Mouse (Mus musculus): Measurements from ENCODE around the gene Sgce. TPM values are rescaled to one million over a fixed set of nuclear protein-coding genes. Genes with fewer than 3 reads are reported as not detected.

Gene Sgce
- total and polyA plus RNA-seq, 3 experiments: 0.33 TPM; not detected in 2

DNA sequence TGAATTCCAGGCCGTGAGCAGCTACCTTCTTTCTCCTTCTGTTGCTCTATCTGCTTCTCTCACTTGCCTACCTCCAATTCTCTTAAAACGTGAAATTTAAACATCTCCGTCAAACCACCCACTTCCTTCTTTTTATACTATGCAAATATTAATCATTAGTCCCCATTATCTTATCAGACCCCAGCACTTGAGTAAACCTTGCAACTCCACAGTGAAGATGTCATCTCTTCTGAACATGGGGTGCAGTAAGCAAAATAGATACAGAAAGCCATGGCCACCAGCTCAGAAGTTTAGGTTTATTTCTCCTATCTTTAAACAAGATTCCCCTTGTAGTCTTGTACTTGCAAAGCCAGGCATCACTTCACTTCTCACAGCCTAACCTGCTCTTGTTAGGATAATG lies 99.7 kb downstream of the Sgce start:
- TF ChIP-seq POLR2AphosphoS5 (IDR thresholded peaks at IDR 0.05; ENCODE audit: insufficient replicate concordance, low read depth, low read length): no peak
- peak; percentile 25; the same call in 1 of the 2 replicates for TF ChIP-seq TAL1 (conservative IDR thresholded peaks at IDR 0.05; ENCODE audit: low read depth, low read length)
- H3K36me3 ChIP-seq (replicated peaks): peaks cover 2% of the 10 kb centered on the region
- H3K4me3 ChIP-seq (ENCODE audit: low read depth, low read length): no peak overlapping the region
- ATAC-seq (ENCODE audit: extremely low read depth, insufficient number of reproducible peaks, low FRiP score, poor library complexity, severe bottlenecking) (peak; percentile 88), DNase-seq (ENCODE audit: low spot score) (peak; percentile 36)
- no peaks in the 10 kb centered on the region for H3K9me3 ChIP-seq (replicated peaks)
- peaks cover 15% of the 10 kb centered on the region for H3K4me1 ChIP-seq (ENCODE audit: insufficient read depth, low read depth, low read length)
- H3K27me3 ChIP-seq (ENCODE audit: insufficient read depth, low read length): no peaks in the 10 kb centered on the region

DNA sequence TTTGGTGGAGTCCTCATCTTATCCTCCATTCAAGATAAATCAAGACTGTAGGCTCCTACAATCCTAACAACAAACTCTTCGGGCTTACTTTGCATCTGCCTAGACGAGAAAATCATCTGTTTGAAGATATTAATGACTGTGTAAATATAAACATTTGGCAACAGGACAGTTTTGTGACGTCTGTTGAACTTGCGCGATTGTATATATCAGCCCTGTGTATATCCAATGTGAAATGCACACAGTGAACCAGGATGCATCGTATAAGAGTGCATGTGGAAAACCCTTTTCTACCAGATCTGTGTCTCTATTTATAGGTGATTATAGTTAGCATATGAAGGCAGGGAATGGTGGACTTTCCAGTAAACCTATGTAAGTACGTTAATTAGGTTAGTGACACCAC lies 104.9 kb downstream of the Sgce start:
- ATAC-seq (ENCODE audit: extremely low read depth, insufficient number of reproducible peaks, low FRiP score, poor library complexity, severe bottlenecking) (no peak), DNase-seq (ENCODE audit: low spot score) (no peak)
- H3K9me3 ChIP-seq (replicated peaks): no peaks in the 10 kb centered on the region
- H3K27me3 ChIP-seq (ENCODE audit: insufficient read depth, low read length): no peaks in the 10 kb centered on the region
- H3K4me1 ChIP-seq (ENCODE audit: insufficient read depth, low read depth, low read length): peaks cover 4% of the 10 kb centered on the region; the same call in 1 of the 2 replicates
- H3K36me3 ChIP-seq (replicated peaks): peaks cover 30% of the 10 kb centered on the region
- TF ChIP-seq GATA1 (IDR thresholded peaks at IDR 0.05; ENCODE audit: borderline replicate concordance, low read length): no peak
- no peak for TF ChIP-seq CTCF (IDR thresholded peaks at IDR 0.05; ENCODE audit: low read depth, low read length)
- TF ChIP-seq GATA2 (IDR thresholded peaks at IDR 0.05; ENCODE audit: borderline replicate concordance, low read depth, low read length): no peak
- TF ChIP-seq POLR2AphosphoS5 (IDR thresholded peaks at IDR 0.05; ENCODE audit: insufficient replicate concordance, low read depth, low read length): no peak
- TF ChIP-seq TAL1 (conservative IDR thresholded peaks at IDR 0.05; ENCODE audit: low read depth, low read length): no peak
- no peak overlapping the region for H3K4me3 ChIP-seq (ENCODE audit: low read depth, low read length)

DNA sequence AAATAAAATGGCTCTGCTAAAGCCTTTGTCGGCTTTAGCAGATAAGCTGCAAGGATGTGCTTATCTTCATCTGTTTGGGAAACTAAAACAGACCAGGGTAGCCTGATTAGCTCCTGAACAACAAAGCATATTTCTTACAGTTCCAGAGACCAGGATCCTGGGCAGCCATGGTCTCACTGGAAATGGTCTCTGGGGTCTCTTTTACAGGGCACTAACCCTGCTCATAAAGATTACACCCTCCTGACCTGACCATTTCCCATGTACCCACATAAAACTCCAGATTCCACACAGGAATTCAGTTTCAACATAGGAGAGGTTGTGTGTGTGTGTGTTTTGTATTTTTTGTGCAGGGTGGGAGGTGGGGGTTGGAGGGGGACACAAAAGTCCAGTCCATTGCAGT lies 112.2 kb downstream of the Sgce start:
- DNase-seq (ENCODE audit: low spot score): no peak
- H3K27me3 ChIP-seq (ENCODE audit: insufficient read depth, low read length): no peaks in the 10 kb centered on the region
- ATAC-seq (ENCODE audit: extremely low read depth, insufficient number of reproducible peaks, low FRiP score, poor library complexity, severe bottlenecking): no peak
- H3K36me3 ChIP-seq (replicated peaks): peaks cover 37% of the 10 kb centered on the region
- H3K9me3 ChIP-seq (replicated peaks): no peaks in the 10 kb centered on the region
- H3K4me3 ChIP-seq (ENCODE audit: low read depth, low read length): no peak overlapping the region
- no peak for TF ChIP-seq TAL1 (conservative IDR thresholded peaks at IDR 0.05; ENCODE audit: low read depth, low read length)
- TF ChIP-seq POLR2AphosphoS5 (IDR thresholded peaks at IDR 0.05; ENCODE audit: insufficient replicate concordance, low read depth, low read length): no peak
- TF ChIP-seq CTCF (IDR thresholded peaks at IDR 0.05; ENCODE audit: low read depth, low read length): no peak
- TF ChIP-seq GATA1 (IDR thresholded peaks at IDR 0.05; ENCODE audit: borderline replicate concordance, low read length): no peak
- TF ChIP-seq GATA2 (IDR thresholded peaks at IDR 0.05; ENCODE audit: borderline replicate concordance, low read depth, low read length): no peak
- peaks cover 3% of the 10 kb centered on the region; the same call in 1 of the 2 replicates for H3K4me1 ChIP-seq (ENCODE audit: insufficient read depth, low read depth, low read length)

DNA sequence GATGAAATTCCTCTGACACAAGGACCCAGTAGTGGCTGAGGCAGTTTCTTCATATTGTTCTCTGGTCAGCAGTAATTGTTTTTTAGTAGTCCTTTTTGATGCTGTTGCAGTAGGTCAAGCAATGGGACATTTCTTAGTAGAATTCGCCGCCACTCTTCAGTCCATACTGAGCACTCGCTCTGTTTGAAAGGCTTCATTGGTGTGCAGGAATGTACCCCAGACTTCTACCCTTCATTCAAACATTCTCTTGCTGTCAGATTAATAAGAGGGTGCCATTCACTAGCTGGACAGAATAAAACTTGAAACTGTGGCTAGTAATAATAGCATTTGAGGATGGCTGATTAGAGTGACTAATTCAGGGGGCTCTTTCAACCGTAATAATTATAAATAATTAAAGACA lies 113.8 kb downstream of the Sgce start:
- DNase-seq (ENCODE audit: low spot score) (no peak), ATAC-seq (ENCODE audit: extremely low read depth, insufficient number of reproducible peaks, low FRiP score, poor library complexity, severe bottlenecking) (no peak)
- no peaks in the 10 kb centered on the region for H3K9me3 ChIP-seq (replicated peaks)
- H3K36me3 ChIP-seq (replicated peaks): peaks cover 41% of the 10 kb centered on the region
- H3K4me1 ChIP-seq (ENCODE audit: insufficient read depth, low read depth, low read length): peaks cover 2% of the 10 kb centered on the region; the same call in 1 of the 2 replicates
- no peaks in the 10 kb centered on the region for H3K27me3 ChIP-seq (ENCODE audit: insufficient read depth, low read length)
- no peak overlapping the region for H3K4me3 ChIP-seq (ENCODE audit: low read depth, low read length)
- TF ChIP-seq POLR2AphosphoS5 (IDR thresholded peaks at IDR 0.05; ENCODE audit: insufficient replicate concordance, low read depth, low read length) (no peak), GATA2 (IDR thresholded peaks at IDR 0.05; ENCODE audit: borderline replicate concordance, low read depth, low read length) (no peak), TAL1 (conservative IDR thresholded peaks at IDR 0.05; ENCODE audit: low read depth, low read length) (no peak), CTCF (IDR thresholded peaks at IDR 0.05; ENCODE audit: low read depth, low read length) (no peak), GATA1 (IDR thresholded peaks at IDR 0.05; ENCODE audit: borderline replicate concordance, low read length) (no peak)

DNA sequence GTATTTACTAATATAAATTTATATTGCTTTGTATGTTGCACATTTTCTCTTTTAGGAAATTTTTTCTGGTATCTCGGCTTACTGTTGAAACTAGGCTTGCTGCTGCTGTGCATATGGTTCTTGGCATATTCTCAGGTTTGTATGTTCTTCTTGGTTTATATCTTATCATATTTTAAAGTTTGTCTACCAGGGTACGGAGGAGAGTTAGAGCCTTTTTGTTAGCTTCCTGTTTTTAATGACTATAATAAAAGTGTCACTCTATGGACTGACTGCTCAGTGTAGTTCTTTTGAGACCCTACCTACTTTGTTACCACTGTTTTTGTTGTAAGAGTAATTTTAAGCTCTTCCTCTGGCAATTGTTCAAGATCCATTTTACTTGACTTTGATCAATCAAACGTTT lies 115.5 kb downstream of the Sgce start:
- Histone ChIP-seq H3K4me3 (ENCODE audit: low read depth, low read length) (no peak overlapping the region), H3K36me3 (replicated peaks) (peaks cover 30% of the 10 kb centered on the region), H3K27me3 (ENCODE audit: insufficient read depth, low read length) (no peaks in the 10 kb centered on the region), H3K4me1 (ENCODE audit: insufficient read depth, low read depth, low read length) (no peaks in the 10 kb centered on the region), H3K9me3 (replicated peaks) (no peaks in the 10 kb centered on the region)
- no peak for TF ChIP-seq POLR2AphosphoS5 (IDR thresholded peaks at IDR 0.05; ENCODE audit: insufficient replicate concordance, low read depth, low read length)
- no peak for TF ChIP-seq GATA1 (IDR thresholded peaks at IDR 0.05; ENCODE audit: borderline replicate concordance, low read length)
- no peak for TF ChIP-seq GATA2 (IDR thresholded peaks at IDR 0.05; ENCODE audit: borderline replicate concordance, low read depth, low read length)
- no peak for TF ChIP-seq CTCF (IDR thresholded peaks at IDR 0.05; ENCODE audit: low read depth, low read length)
- TF ChIP-seq TAL1 (conservative IDR thresholded peaks at IDR 0.05; ENCODE audit: low read depth, low read length): no peak
- no peak for DNase-seq (ENCODE audit: low spot score)
- no peak for ATAC-seq (ENCODE audit: extremely low read depth, insufficient number of reproducible peaks, low FRiP score, poor library complexity, severe bottlenecking)

Other genes starting within 250 kb of the Sgce start
- not detected in 2 replicates for gene Col1a2, start 242.4 kb downstream of the Sgce start, total RNA-seq (2014; fragmentation: Nextera tagmentation)
- gene Col1a2, start 242.4 kb downstream of the Sgce start, total RNA-seq (2017): 0.12 and 0.55 TPM in 2 replicates
- gene Col1a2, start 242.4 kb downstream of the Sgce start, polyA plus RNA-seq (2012): not detected in 2 replicates
- 32.0 and 35.0 TPM in 2 replicates for gene Casd1, start 146.4 kb downstream of the Sgce start, total RNA-seq (2014; fragmentation: Nextera tagmentation)
- 47.6 and 51.0 TPM in 2 replicates for gene Casd1, start 146.4 kb downstream of the Sgce start, total RNA-seq (2017)
- 8.9 and 10.9 TPM in 2 replicates for gene Casd1, start 146.4 kb downstream of the Sgce start, polyA plus RNA-seq (2012)
- gene Peg10, start 99 bp upstream of the Sgce start, total RNA-seq (2014; fragmentation: Nextera tagmentation): not detected in 2 replicates
- 0.05 and 0.06 TPM in 2 replicates for gene Peg10, start 99 bp upstream of the Sgce start, total RNA-seq (2017)
- gene Peg10, start 99 bp upstream of the Sgce start, polyA plus RNA-seq (2012): not detected in 2 replicates
- 0.05 TPM in 1 of 2 replicates, not detected in the other for gene Ppp1r9a, start 155.7 kb upstream of the Sgce start, total RNA-seq (2014; fragmentation: Nextera tagmentation)
- 0.17 and 0.33 TPM in 2 replicates for gene Ppp1r9a, start 155.7 kb upstream of the Sgce start, total RNA-seq (2017)
- gene Ppp1r9a, start 155.7 kb upstream of the Sgce start, polyA plus RNA-seq (2012): 0.01 TPM in 2 replicates